Mouse (Mus musculus) adrenal gland (tissue): ENCODE results near the gene Sycp2l.

Experiments
- intact Hi-C: fragments of 180-260 bp; cut with DNase I; formaldehyde crosslinking; loops from one replicate; pipeline ENCODE4 v1.15.1; 2025
- long read RNA-seq, 2 experiments: library from polyadenylated mRNA; unstranded; transcript quantifications; one replicate each; pipeline ENCODE4 v2.0.0; 2020; ENCODE audit warnings: borderline replicate concordance in 1 of 2; ENCODE audit not compliant: insufficient replicate concordance in 1 of 2

Sycp2l gene
- long read RNA-seq, experiment 1: 0 reads
- long read RNA-seq, experiment 2: 0 reads

- intact Hi-C loops: no loop called here
Measured at GRCm38 (mm10) chr13:41113940-41114339, at the start of gene Sycp2l. Gene Sycp2l, plus strand, starts transcription at chr13:41114307.

GRCm38 (mm10) chr13:41067618-41068017 is 46.5 kb upstream of the Sycp2l start:
- intact Hi-C loops: no loop called here

- intact Hi-C loops: no loop called here
Measured at GRCm38 (mm10) chr13:41071617-41072016, 42.5 kb upstream of the Sycp2l start.

- intact Hi-C loops: no loop called here
Measured at GRCm38 (mm10) chr13:41073819-41074218, 40.3 kb upstream of the Sycp2l start.

GRCm38 (mm10) chr13:41077921-41078320 is 36.2 kb upstream of the Sycp2l start:
- intact Hi-C loops: no loop called here

- intact Hi-C loops: no loop called here
Measured at GRCm38 (mm10) chr13:41078690-41079420, 35.3 kb upstream of the Sycp2l start.

GRCm38 (mm10) chr13:41079421-41079780 is 34.7 kb upstream of the Sycp2l start, which contains the start of gene Mak:
Gene Mak, minus strand, starts transcription at chr13:41079706.
- intact Hi-C loops: no loop called here

- intact Hi-C loops: no loop called here
Measured at GRCm38 (mm10) chr13:41079859-41080258, 34.2 kb upstream of the Sycp2l start.

GRCm38 (mm10) chr13:41080700-41081099 is 33.4 kb upstream of the Sycp2l start:
- intact Hi-C loops: no loop called here

- intact Hi-C loops: loop anchor here (2.0 kb wide), 1 partner anchor 152 kb away; no protein-coding TSS in a partner anchor
Measured at GRCm38 (mm10) chr13:41084521-41084920, 29.6 kb upstream of the Sycp2l start.

GRCm38 (mm10) chr13:41085140-41085539 is 29.0 kb upstream of the Sycp2l start:
- intact Hi-C loops: loop anchor here (2.0 kb wide), 1 partner anchor 152 kb away; no protein-coding TSS in a partner anchor

GRCm38 (mm10) chr13:41088746-41089145 is 25.4 kb upstream of the Sycp2l start:
- intact Hi-C loops: no loop called here

- intact Hi-C loops: no loop called here
Measured at GRCm38 (mm10) chr13:41091271-41091670, 22.8 kb upstream of the Sycp2l start.

- intact Hi-C loops: no loop called here
Measured at GRCm38 (mm10) chr13:41094160-41094559, 19.9 kb upstream of the Sycp2l start.

GRCm38 (mm10) chr13:41097324-41098058 is 16.6 kb upstream of the Sycp2l start:
- intact Hi-C loops: no loop called here

GRCm38 (mm10) chr13:41098325-41098724 is 15.8 kb upstream of the Sycp2l start:
- intact Hi-C loops: no loop called here

- intact Hi-C loops: no loop called here
Measured at GRCm38 (mm10) chr13:41100031-41100430, 14.1 kb upstream of the Sycp2l start.

GRCm38 (mm10) chr13:41103841-41104525 is 10.1 kb upstream of the Sycp2l start:
- intact Hi-C loops: no loop called here

GRCm38 (mm10) chr13:41105541-41105940 is 8.6 kb upstream of the Sycp2l start:
- intact Hi-C loops: no loop called here

- intact Hi-C loops: no loop called here
Measured at GRCm38 (mm10) chr13:41110935-41111334, 3.2 kb upstream of the Sycp2l start, which contains the start of gene Gcm2. Gene Gcm2, minus strand, starts transcription at chr13:41111035.

GRCm38 (mm10) chr13:41119152-41119945 is 5.2 kb downstream of the Sycp2l start:
- intact Hi-C loops: no loop called here
